Mouse (Mus musculus) ovary, postnatal 36 days (tissue): ENCODE measurements around the gene Duox1.
"Not testable (repeated sequence)": the region's sequence is repeated elsewhere in the genome, so short reads cannot be mapped to it uniquely, and the experiment has no call there.

Experiments used
- DNase-seq: peaks from one replicate; pipeline ENCODE4 v3.0.0; 2022; ENCODE audit warnings: low spot score, mixed read lengths

Duox1 gene

DNA sequence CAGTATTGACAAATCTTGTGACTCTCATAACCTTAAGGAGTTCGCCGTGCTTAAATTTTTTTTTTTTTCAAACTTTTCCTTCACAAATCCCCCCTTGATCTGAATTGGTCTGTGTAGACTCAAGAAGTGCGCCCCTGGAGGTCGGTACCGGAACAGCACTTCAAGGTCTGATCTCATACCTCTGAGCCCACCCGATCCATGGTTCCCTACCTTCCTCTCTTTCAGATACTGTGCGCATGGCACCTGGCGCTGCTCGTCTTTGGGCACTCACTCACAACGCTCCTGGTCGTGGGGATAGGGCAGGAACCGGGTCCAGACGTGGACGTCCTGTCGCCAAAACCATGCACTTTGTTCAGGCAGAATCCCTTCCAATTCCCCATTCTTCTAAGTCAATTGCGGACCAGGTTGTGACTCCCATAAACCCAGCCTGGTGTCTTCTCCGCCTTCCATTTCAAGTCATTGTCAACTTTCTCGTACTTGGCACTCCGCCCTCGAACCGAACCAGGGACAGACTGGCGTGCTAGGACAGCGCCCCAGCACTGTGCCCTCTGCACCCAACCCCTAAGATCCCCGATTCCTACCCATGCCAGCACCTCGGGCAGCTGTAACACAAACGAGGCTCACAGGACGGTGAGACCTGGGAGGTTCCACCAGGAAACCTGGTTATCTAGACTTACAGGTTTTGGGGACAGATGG lies 2.6 kb upstream of the Duox1 start:
- DNase-seq, result peak; percentile 58

GRCm38 (mm10) chr2:122313536-122313935 lies 1.9 kb upstream of the Duox1 start, which contains the start of gene Duoxa1:
Gene Duoxa1 (minus strand): TSS chr2:122313730.
- DNase-seq, result no peak

- DNase-seq, result no peak
Measured at GRCm38 (mm10) chr2:122317384-122317783, 1.9 kb downstream of the Duox1 start.

DNA sequence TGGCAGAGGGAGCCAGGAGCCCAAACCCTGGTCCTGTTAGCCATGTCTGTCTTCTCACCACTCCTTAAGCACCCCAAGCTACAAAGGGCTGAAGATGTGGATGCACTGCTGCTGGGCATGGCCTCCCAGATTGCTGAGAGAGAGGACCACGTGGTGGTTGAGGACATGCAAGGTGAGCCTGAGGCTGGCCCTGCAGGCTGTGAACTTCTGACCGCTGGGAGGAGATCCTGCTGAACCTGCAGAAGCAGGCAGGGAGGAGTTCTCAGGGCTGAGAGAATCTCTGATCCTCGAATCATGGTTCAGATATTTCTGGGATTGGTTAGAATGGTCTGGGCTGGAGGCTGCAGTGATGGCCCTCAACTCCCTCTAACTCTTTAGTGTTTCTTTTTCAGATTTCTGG lies 8.5 kb downstream of the Duox1 start:
- DNase-seq, result no peak

DNA sequence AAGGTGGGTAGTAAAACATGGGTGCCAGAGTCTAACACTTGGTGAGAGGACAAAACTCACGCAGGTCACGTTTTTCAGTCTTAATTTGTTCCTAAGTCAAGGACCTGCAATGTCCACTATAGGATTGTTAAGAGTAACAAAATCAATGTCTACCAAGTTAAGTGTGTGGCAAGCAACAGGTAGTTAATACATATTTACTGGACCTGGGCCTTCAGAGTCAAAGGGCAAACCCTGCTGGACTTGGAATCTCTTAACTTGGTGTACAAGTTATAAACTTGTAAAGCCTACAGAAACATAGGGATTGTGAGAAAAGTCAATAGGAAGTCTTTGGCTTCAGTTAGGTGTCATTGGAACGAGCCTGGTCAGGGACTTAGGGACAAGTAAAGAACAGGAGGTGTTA lies 9.1 kb downstream of the Duox1 start:
- no peak for DNase-seq

DNA sequence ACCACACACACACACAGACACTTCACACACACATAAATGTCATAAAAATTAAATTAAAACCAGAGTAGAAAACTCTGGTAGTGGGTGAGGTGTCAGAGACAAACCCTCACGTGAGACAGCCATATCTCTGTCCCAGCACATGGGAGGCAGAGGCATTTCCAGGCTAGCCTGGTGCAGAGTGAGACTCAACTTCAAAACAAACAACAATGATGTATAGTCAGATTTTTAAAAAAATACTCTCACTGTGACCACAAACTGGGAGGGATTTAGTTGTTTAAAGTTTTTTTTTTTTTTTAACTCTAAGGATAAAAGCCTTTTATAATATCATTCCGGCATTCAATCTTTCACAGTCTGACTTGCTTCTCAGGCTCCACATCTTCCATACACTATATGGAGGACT lies 9.9 kb downstream of the Duox1 start:
- no peak for DNase-seq

GRCm38 (mm10) chr2:122327986-122328385 lies 12.5 kb downstream of the Duox1 start:
- DNase-seq, result no peak

- DNase-seq, result not testable (repeated sequence)
Measured at GRCm38 (mm10) chr2:122330317-122330716, 14.8 kb downstream of the Duox1 start.

DNA sequence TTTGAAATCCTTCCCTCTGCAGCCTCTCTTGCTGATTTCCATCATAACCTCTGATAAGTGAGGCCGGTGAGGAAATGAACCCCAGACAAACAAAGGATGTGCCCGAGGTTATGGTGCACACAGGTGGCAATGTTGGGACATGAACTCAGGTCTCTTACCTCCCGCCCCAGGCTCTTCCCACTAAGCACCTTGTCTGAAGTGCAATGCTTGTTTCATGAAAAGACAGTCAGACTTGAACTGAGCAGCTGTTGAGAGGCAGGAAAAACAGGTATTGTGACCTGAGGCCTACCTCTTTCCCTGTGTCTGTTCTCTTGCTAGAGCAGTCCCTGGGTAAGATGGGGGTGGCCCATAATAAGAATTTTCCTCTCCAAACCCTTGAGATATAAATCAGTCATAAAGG lies 16.8 kb downstream of the Duox1 start:
- no peak for DNase-seq

DNA sequence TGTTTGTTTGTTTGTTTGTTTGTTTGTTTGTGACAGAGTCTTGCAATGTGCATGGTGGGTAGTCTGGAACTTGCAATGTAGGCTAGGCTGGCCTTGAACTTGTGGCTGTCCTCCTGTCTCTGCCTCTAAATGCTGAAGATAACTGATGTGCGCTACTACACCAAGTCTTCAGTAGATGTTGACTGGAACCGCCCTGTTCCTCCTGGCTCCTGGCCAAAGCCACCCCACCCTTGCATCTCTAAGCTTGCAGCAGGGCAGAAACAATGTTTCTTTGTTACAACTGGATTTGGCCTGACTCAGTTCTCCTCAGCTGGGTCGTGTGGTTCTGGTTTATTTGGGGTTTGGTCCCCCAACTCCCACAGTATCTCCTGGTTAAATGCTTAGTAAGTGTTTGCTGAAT lies 18.7 kb downstream of the Duox1 start:
- DNase-seq, result no peak

- DNase-seq, result no peak
Measured at GRCm38 (mm10) chr2:122337291-122337690, 21.8 kb downstream of the Duox1 start.

- no peak for DNase-seq
Measured at GRCm38 (mm10) chr2:122345106-122345893, 29.8 kb downstream of the Duox1 start.

GRCm38 (mm10) chr2:122346164-122346563 lies 30.7 kb downstream of the Duox1 start:
- not testable (repeated sequence) for DNase-seq

GRCm38 (mm10) chr2:122347257-122347656 lies 31.8 kb downstream of the Duox1 start:
- no peak for DNase-seq

DNA sequence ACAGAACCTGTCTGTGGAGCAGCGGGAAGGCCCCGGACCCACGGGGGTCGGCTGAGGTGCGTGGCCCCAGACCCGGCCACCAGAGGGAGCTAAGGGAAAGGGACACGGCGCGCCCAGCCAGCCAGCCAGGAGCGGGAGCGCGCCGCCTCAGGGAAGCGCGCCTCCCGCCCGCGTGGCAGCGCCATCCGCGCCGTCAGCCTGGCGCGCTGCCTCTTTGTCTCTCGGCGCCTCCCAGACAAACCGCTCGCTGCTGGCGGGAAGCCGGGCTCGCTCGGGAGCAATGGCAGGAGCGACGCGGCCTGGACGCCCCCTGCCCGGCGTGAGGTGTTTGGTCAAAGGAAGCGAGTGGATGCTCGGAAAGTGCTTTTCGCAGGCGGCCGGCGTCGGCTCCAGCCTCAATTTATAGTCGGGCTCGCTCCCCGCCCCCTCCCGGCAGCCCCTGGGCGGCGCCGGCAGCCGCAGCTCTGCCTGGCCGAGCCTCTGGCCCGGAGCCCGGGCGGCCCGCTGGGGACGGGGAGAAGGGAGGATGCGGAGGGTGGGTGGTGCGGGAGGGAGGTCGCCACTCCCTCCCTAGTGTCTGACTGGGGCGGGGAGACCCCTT lies 33.2 kb downstream of the Duox1 start:
- DNase-seq, result peak; percentile 91

GRCm38 (mm10) chr2:122349136-122349785 lies 33.8 kb downstream of the Duox1 start:
- DNase-seq, result no peak

GRCm38 (mm10) chr2:122351156-122351930 lies 35.9 kb downstream of the Duox1 start:
- no peak for DNase-seq

DNA sequence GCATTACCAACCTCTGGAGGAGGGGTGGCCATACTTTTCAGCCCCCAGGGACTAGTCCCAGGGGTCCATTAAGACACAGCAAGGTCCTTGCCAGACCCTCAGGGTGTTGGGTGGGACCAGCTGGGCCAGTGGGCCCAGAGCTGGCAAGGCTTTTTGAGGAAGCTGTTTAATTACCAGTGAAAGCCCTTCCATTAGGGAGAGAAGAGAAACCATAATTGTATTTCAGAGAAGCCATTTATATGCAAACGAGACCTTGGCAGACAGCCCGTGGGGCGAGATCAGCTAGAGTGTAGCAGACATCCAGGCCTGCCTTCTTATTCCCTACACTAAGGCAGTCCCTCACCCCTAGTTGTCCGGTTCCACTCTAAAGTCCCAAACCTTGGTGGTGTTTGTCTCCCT lies 36.5 kb downstream of the Duox1 start:
- peak; percentile 46 for DNase-seq

- no peak for DNase-seq
Measured at GRCm38 (mm10) chr2:122352992-122353391, 37.5 kb downstream of the Duox1 start.

- DNase-seq, result no peak
Measured at GRCm38 (mm10) chr2:122353765-122354164, 38.3 kb downstream of the Duox1 start.

GRCm38 (mm10) chr2:122354191-122354929 lies 38.9 kb downstream of the Duox1 start:
- peak; percentile 56 for DNase-seq
